Mouse (Mus musculus) megakaryocyte, embryonic 14.5 days (primary cell): ENCODE measurements around the gene Rarg.

Experiments
- FLI1 ChIP-seq: IDR thresholded peaks from 2 replicates; pipeline ENCODE4 v1.6.1; 2012; ENCODE audit warnings: low read length, inconsistent platforms, mixed read lengths
- GATA1 ChIP-seq: IDR thresholded peaks from 3 replicates; pipeline ENCODE4 v1.6.1; 2012; ENCODE audit warnings: mixed read lengths, low read length, inconsistent platforms, borderline replicate concordance

DNA sequence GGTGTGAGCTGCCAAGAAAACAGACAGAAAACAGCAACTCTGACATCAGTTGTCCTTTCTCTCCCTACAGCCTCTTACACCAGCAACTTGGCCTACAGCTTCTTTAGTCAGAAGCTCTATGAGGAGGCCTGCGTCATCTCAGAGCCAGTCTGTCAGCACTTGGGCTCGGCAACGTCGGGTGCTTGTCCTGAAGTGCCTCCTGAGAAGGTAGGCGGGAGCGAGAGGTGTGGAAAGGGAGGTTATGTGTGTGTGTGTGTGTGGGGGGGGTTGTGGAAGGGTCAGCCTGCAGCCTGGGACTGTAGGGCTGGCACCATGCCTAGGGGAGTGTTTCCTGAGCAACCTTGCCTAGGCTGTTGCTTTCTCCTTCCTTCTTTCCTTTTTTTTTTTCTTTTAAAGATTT, 45.2 kb upstream of the Rarg start:
- TF ChIP-seq GATA1 (no peak), FLI1 (no peak)
